Mouse (Mus musculus): ENCODE measurements around the gene Lhfp.

DNA sequence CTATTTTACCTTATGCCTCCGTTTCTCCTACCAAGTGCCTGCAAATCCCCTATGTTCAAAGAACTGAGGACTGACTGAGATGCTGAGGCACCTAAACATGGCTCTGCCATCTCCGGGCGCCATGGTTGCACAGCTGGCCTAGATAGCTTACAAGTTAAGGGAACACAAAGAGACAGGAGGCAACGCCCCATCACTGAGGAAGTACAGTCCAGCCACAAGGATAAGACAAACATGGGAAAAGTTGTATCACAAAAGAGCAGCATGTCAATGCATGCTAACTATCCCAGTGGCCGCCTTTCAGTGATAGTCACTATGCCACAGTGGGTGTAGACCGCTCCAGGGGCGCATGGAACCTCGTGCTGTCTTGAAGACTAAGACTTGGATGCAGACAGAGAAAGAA is 33.9 kb upstream of the Lhfp start:
- TF ChIP-seq CTCF (IDR thresholded peaks at IDR 0.05; ENCODE audit: control insufficient read depth, insufficient read depth, insufficient replicate concordance, low read depth, low read length) = no peak
- no peak for TF ChIP-seq POLR2A (IDR thresholded peaks at IDR 0.05; ENCODE audit: control insufficient read depth, low read depth, low read length)

Data from testis, adult 2 months (tissue).